Mouse (Mus musculus): ENCODE data around the gene Creb3l2. TPM values are rescaled to one million over a fixed set of nuclear protein-coding genes. Genes with fewer than 3 reads are reported as not detected.

Gene Creb3l2
- polyA plus RNA-seq, 1 experiment, result 24.1 TPM

GRCm38 (mm10) chr6:37401928-37402327 lies 40.0 kb downstream of the Creb3l2 start:
- TF ChIP-seq POLR2A (IDR thresholded peaks at IDR 0.05; ENCODE audit: borderline replicate concordance, extremely low read depth, low read depth, low read length) (no peak), CTCF (IDR thresholded peaks at IDR 0.05; ENCODE audit: insufficient read depth, low read length) (no peak)
- peaks cover 19% of the 10 kb centered on the region for H3K4me1 ChIP-seq (ENCODE audit: control insufficient read depth, insufficient read depth, low read length)
- DNase-seq, result no peak
- H3K4me3 ChIP-seq (replicated peaks; ENCODE audit: extremely low read depth, low read depth, low read length), result no peak overlapping the region
- WGBS, result 53% methylated on average over 7 of the region's 7 CpGs

GRCm38 (mm10) chr6:37400866-37401525 lies 41.0 kb downstream of the Creb3l2 start:
- TF ChIP-seq POLR2A (IDR thresholded peaks at IDR 0.05; ENCODE audit: borderline replicate concordance, extremely low read depth, low read depth, low read length) (no peak), CTCF (IDR thresholded peaks at IDR 0.05; ENCODE audit: insufficient read depth, low read length) (no peak)
- 46% methylated on average over 11 of the region's 11 CpGs for WGBS
- no peak overlapping the region for H3K4me3 ChIP-seq (replicated peaks; ENCODE audit: extremely low read depth, low read depth, low read length)
- peaks cover 14% of the 10 kb centered on the region for H3K4me1 ChIP-seq (ENCODE audit: control insufficient read depth, insufficient read depth, low read length)
- no peak for DNase-seq

GRCm38 (mm10) chr6:37400167-37400566 lies 41.8 kb downstream of the Creb3l2 start:
- no peak for DNase-seq
- WGBS, result 84% methylated on average over 4 of the region's 4 CpGs
- Histone ChIP-seq H3K4me3 (replicated peaks; ENCODE audit: extremely low read depth, low read depth, low read length) (no peak overlapping the region), H3K4me1 (ENCODE audit: control insufficient read depth, insufficient read depth, low read length) (peaks cover 11% of the 10 kb centered on the region; the same call in 1 of the 2 replicates)
- TF ChIP-seq POLR2A (IDR thresholded peaks at IDR 0.05; ENCODE audit: borderline replicate concordance, extremely low read depth, low read depth, low read length) (no peak), CTCF (IDR thresholded peaks at IDR 0.05; ENCODE audit: insufficient read depth, low read length) (no peak)

GRCm38 (mm10) chr6:37398943-37399342 lies 43.0 kb downstream of the Creb3l2 start:
- Histone ChIP-seq H3K4me1 (ENCODE audit: control insufficient read depth, insufficient read depth, low read length) (peaks cover 10% of the 10 kb centered on the region; the same call in 1 of the 2 replicates), H3K4me3 (replicated peaks; ENCODE audit: extremely low read depth, low read depth, low read length) (no peak overlapping the region)
- 15% methylated on average over 10 of the region's 10 CpGs for WGBS
- DNase-seq, result no peak
- TF ChIP-seq POLR2A (IDR thresholded peaks at IDR 0.05; ENCODE audit: borderline replicate concordance, extremely low read depth, low read depth, low read length) (no peak), CTCF (IDR thresholded peaks at IDR 0.05; ENCODE audit: insufficient read depth, low read length) (no peak)

GRCm38 (mm10) chr6:37397973-37398372 lies 44.0 kb downstream of the Creb3l2 start:
- TF ChIP-seq POLR2A (IDR thresholded peaks at IDR 0.05; ENCODE audit: borderline replicate concordance, extremely low read depth, low read depth, low read length), result no peak
- no peak for TF ChIP-seq CTCF (IDR thresholded peaks at IDR 0.05; ENCODE audit: insufficient read depth, low read length)
- no peak overlapping the region for H3K4me3 ChIP-seq (replicated peaks; ENCODE audit: extremely low read depth, low read depth, low read length)
- H3K4me1 ChIP-seq (ENCODE audit: control insufficient read depth, insufficient read depth, low read length), result peaks cover 10% of the 10 kb centered on the region; the same call in 1 of the 2 replicates
- 54% methylated on average over 9 of the region's 9 CpGs for WGBS
- no peak for DNase-seq

- H3K4me1 ChIP-seq (ENCODE audit: control insufficient read depth, insufficient read depth, low read length), result peaks cover 10% of the 10 kb centered on the region; the same call in 1 of the 2 replicates
- 83% methylated on average over 4 of the region's 4 CpGs for WGBS
- no peak for DNase-seq
- H3K4me3 ChIP-seq (replicated peaks; ENCODE audit: extremely low read depth, low read depth, low read length), result no peak overlapping the region
- no peak for TF ChIP-seq CTCF (IDR thresholded peaks at IDR 0.05; ENCODE audit: insufficient read depth, low read length)
- TF ChIP-seq POLR2A (IDR thresholded peaks at IDR 0.05; ENCODE audit: borderline replicate concordance, extremely low read depth, low read depth, low read length), result no peak
These were observed 44.7 kb downstream of the Creb3l2 start for GRCm38 (mm10) chr6:37397254-37397653.

GRCm38 (mm10) chr6:37396127-37396526 lies 45.8 kb downstream of the Creb3l2 start:
- Histone ChIP-seq H3K4me3 (replicated peaks; ENCODE audit: extremely low read depth, low read depth, low read length) (no peak overlapping the region), H3K4me1 (ENCODE audit: control insufficient read depth, insufficient read depth, low read length) (peaks cover 10% of the 10 kb centered on the region; the same call in 1 of the 2 replicates)
- no peak for DNase-seq
- 65% methylated on average over 4 of the region's 4 CpGs for WGBS
- no peak for TF ChIP-seq CTCF (IDR thresholded peaks at IDR 0.05; ENCODE audit: insufficient read depth, low read length)
- TF ChIP-seq POLR2A (IDR thresholded peaks at IDR 0.05; ENCODE audit: borderline replicate concordance, extremely low read depth, low read depth, low read length), result no peak

- no peak for TF ChIP-seq POLR2A (IDR thresholded peaks at IDR 0.05; ENCODE audit: borderline replicate concordance, extremely low read depth, low read depth, low read length)
- TF ChIP-seq CTCF (IDR thresholded peaks at IDR 0.05; ENCODE audit: insufficient read depth, low read length), result no peak
- Histone ChIP-seq H3K4me1 (ENCODE audit: control insufficient read depth, insufficient read depth, low read length) (peaks cover 7% of the 10 kb centered on the region), H3K4me3 (replicated peaks; ENCODE audit: extremely low read depth, low read depth, low read length) (no peak overlapping the region)
- 75% methylated on average over 6 of the region's 6 CpGs for WGBS
- no peak for DNase-seq
These were observed 48.7 kb downstream of the Creb3l2 start for GRCm38 (mm10) chr6:37393263-37393662.

- H3K4me3 ChIP-seq (replicated peaks; ENCODE audit: extremely low read depth, low read depth, low read length), result no peak overlapping the region
- no peak for DNase-seq
- WGBS, result 91% methylated on average over 6 of the region's 6 CpGs
- no peak for TF ChIP-seq POLR2A (IDR thresholded peaks at IDR 0.05; ENCODE audit: borderline replicate concordance, extremely low read depth, low read depth, low read length)
- no peak for TF ChIP-seq CTCF (IDR thresholded peaks at IDR 0.05; ENCODE audit: insufficient read depth, low read length)
- peaks cover 7% of the 10 kb centered on the region for H3K4me1 ChIP-seq (ENCODE audit: control insufficient read depth, insufficient read depth, low read length)
These were observed 49.7 kb downstream of the Creb3l2 start for GRCm38 (mm10) chr6:37392262-37392661.

- Histone ChIP-seq H3K4me3 (replicated peaks; ENCODE audit: extremely low read depth, low read depth, low read length) (no peak overlapping the region), H3K4me1 (ENCODE audit: control insufficient read depth, insufficient read depth, low read length) (peaks cover 7% of the 10 kb centered on the region)
- no peak for DNase-seq
- WGBS, result 43% methylated on average over 7 of the region's 7 CpGs
- TF ChIP-seq CTCF (IDR thresholded peaks at IDR 0.05; ENCODE audit: insufficient read depth, low read length) (no peak), POLR2A (IDR thresholded peaks at IDR 0.05; ENCODE audit: borderline replicate concordance, extremely low read depth, low read depth, low read length) (no peak)
These were observed 50.6 kb downstream of the Creb3l2 start for GRCm38 (mm10) chr6:37391313-37391712.
